Mouse (Mus musculus): ENCODE measurements around the gene Tpr.

Gene Tpr

GRCm38 (mm10) chr1:150392638-150393487, at the start of gene Tpr, which contains the start of gene Odr4:
Gene Tpr, plus strand, starts transcription at chr1:150392838.
Gene Odr4, minus strand, starts transcription at chr1:150393080.
- DNase-seq = peak; percentile 98 to 99

DNA sequence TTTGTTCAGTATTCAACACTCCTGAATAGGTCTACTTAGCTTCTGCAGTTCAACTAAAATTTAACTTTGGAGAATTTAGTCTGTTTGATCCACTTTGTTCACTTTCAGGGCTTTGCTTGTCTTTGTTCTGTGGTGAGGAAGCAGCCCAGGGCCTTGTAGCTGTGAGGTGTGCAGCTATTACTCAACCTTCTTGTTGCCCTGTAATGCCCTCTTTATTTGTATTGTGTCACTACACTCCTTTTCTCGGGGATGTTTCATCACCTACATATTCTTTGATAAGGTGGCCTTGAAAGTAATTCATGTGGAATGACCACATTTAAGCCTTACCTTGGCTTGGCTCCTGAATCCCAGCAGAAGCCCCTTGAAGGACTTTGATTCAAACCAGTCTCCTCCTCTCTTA, 31.8 kb upstream of the Tpr start:
- no peak for DNase-seq

DNA sequence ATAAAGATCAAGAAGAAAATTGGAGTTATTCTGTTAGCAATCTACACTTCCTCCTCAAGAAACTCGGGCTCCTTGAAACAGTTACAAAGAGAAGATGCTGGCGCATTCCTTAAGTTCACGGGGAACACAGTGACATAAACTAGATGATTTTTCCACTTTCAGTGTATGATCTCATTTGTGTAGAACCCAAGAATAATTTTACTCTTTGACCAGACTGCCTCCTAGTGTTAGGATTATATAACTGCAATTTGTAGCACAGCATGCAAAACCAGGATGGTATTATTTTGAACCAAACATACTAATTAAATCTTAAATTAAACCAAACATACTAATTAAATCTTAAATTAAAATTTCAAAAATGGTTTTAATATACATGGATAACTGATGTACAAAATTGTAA, 19.7 kb upstream of the Tpr start:
- DNase-seq = no peak

DNA sequence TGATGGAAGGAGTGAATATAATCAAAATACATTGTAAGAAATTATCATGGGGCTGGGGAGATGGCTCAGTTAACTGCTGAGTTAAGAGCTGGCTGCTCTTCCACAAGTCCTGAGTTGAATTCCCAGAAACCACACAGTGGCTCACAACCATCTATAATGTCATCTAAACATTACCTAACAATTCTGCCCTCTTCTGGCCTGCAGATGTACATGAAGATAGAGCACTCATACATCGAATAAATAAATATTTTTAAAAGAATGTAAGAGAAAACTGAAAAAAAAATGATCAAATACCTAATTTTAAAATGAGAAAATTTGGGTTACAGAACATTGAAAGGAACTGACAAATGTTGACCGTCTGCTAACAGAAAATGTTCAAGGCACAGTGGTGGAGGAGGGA, 18.4 kb upstream of the Tpr start:
- no peak for DNase-seq

GRCm38 (mm10) chr1:150384138-150384537, 8.5 kb upstream of the Tpr start:
- DNase-seq = no peak

DNA sequence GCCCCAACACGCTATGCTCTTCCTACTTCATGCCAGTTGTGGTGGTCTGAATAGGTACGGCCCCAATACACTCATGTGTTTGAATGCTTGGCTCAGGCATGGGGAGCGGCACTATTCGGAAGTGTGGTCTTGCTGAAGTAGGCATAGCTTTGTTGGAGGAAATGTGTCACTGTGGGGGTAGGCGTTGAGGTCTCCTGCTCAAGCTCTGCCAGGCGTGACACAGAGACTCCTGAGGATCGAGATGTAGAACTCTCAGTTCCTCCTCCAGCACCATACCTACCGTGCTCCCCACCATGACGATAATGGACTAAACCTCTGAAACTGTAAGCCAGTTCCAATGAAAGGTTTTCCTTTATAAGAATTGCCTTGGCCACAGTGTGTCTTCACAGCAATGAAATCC, 5.1 kb upstream of the Tpr start:
- no peak for DNase-seq

DNA sequence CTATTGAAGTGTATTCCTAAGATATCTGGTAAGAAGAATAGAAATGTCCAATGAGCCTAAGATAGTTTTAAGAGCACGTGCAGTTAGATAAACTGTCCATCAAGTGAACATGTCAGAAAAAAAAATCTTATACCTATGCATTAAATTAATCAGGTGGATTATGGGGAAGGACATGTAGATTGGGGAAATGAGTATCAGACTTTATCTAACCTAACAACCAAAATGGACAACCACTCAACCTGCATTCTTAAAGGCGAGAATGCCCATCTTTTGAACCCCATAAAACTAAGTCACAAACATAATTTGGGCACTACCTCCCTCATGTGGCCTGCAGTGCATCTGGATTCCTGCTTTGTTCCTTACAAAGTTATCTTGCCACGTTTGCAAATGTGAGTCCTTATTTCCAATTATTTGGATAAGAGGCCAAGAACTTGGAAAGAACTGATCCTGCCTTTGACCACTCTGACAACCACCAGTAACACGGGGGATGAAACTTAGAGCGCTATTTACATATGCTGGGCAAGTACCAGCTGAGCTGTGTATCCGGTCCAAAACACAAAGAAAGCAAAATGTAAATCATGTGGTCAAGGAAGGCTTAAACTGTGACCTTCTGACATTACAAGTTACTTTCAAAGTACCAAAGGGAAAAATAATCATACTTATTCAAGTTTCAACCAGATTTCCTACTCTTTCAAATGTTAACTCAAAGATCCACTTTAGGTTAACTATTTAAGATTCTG, 3.1 kb upstream of the Tpr start:
- DNase-seq = no peak

- no peak for DNase-seq
Observed at GRCm38 (mm10) chr1:150391931-150392637, 554 bp upstream of the Tpr start.

GRCm38 (mm10) chr1:150393488-150393852, 832 bp downstream of the Tpr start:
- no peak for DNase-seq

- DNase-seq = no peak
Observed at GRCm38 (mm10) chr1:150396001-150396400, 3.4 kb downstream of the Tpr start.

DNA sequence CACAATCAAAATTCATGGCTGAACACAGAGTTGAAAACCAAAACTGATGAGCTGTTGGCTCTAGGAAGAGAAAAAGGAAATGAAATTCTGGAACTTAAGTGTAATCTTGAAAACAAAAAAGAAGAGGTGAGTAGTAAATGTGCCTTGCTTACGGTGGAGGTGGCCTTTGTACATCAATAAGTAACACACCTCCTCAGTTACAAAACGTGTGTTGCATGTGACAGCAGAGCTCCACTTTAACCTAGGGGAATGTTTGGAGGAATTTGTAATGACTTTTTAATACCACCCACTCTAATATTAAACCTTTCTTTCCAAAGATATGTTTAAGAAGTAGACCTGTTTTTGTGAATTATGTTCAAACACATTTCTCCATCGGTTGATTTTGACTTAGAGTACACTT, 11.3 kb downstream of the Tpr start:
- no peak for DNase-seq

GRCm38 (mm10) chr1:150404555-150404954, 11.9 kb downstream of the Tpr start:
- no peak for DNase-seq

- no peak for DNase-seq
Observed at GRCm38 (mm10) chr1:150407285-150407684, 14.6 kb downstream of the Tpr start.

DNA sequence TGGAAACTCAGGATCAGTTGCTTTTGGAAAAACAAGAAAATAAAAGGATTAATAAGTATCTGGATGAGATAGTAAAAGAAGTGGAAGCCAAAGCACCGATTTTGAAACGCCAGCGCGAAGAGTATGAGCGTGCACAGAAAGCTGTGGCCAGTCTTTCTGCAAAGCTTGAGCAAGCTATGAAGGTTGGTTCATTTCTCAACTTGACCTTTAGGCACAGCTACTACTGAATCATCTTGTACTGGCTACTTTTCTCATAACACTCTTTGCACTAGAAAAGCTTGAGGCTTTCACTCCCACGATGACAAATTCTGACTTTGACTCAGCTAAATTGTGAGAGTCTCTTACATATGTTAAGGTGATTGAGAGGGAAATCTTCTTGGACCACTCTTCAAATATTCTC, 17.4 kb downstream of the Tpr start:
- no peak for DNase-seq

- no peak for DNase-seq
Observed at GRCm38 (mm10) chr1:150416006-150416405, 23.4 kb downstream of the Tpr start.

DNA sequence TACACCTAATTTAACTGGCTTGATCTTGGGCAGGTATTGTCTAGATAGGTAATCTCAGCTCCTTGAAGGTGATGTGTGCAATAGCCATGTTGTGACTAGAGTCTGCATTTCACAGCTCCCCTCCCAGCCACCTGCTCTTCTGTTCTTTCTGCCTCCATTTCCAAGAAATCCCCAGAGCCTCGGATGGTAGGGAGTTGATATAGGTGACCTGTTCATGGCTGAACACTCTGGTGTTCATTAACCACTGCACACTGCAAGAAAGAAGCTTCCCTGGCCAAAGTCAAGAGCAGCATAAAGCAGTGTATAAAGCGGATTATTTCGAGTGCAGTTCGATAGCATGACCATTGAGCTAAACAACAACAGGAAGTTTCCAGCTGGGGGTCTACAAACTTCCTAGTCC, 25.8 kb downstream of the Tpr start:
- no peak for DNase-seq

DNA sequence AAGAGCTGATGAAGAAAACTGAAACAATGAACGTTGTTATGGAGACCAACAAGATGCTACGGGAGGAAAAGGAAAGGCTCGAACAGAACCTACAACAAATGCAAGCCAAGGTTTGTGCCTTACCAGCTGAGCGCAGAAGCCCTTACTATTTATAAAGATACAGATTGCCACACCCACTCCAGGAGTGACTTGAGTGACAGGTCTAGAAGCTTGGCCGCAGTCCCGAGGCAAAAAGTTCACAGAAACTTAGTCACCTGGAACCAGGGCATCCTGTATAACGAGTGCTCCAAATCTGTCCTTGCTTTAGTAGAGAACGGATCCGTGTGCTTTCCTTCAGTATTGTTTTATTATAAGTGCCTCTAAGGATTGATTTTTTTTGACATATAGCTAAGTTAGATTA, 33.0 kb downstream of the Tpr start:
- DNase-seq = no peak

GRCm38 (mm10) chr1:150426216-150426615, 33.6 kb downstream of the Tpr start:
- DNase-seq = no peak

DNA sequence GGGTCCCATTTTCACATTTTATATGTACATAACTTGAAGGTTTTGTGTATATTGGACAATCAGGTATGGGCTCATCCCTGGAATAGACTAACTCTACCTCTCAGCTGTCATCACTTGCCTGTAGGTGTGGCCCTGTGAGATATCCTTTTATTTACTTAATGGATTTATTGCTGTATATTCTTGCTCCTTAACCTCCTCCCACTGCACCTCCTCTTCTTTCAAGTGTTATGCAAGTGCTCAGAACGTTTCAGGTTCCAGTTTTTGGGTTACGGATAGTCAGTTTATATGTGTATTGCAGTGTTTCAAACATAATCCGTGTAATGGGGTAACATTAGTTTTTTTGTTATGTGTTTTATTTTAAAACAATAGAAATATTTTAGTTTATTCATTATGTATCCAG, 46.0 kb downstream of the Tpr start:
- no peak for DNase-seq

DNA sequence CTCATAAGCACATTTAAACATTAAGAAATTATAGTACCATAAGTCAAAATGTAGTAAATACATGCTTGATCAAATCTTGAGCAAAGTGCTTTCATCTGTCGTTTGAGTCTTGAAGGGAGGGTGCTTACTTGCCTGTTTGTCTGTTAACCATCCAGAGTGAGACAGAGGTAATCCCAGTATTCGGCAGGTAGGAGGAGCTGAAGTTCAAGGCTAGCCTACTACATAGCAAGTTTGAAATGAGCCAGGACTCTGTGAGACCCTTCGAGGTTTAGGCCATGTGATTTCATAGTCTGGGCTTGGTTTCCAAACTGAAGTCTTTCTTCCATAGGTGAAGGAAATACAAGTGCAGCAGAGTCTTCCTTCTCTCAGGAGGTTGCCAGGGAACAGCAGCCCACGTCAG, 49.1 kb downstream of the Tpr start:
- DNase-seq = no peak

DNA sequence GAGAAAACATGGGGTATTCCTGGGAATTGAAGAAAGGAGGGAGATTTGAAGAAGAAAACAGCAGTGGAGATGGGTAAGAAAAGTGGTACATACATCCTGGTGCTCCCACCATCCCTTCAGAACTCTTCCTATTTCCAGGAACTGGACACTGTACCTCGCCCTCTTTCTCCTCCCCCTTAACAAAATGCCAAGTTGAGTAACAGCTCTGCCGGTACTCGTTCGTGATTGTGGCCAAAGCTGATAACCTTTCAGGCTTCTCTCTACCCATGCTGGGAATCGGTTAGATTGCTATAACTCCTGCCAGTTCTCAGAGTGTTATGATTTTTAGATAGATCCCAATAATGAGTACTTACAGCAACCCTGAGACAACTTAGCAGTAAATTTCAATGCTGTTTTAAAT, 66.3 kb downstream of the Tpr start:
- DNase-seq = no peak

- DNase-seq = no peak
Observed at GRCm38 (mm10) chr1:150459599-150459998, 67.0 kb downstream of the Tpr start.

DNA sequence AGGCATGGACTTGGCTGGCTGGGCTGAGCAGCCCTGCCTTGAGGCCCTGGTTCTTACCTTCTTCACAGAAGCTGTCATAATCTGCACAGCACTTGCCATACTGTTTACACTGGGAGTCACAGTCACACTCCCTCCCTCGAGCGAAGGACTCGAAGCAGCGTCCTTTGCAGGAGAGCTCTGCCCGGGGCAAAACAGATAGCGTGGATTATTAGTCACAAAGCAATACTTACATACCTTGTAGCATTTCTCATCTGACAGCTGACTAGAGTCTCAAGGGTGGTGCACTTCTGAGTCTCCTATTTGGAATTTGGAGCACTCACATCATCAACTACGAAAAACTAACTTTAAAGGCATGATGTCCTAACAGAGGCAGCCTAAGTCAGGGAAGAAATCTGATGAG, 68.0 kb downstream of the Tpr start:
- DNase-seq = no peak

GRCm38 (mm10) chr1:150463068-150463467, 70.4 kb downstream of the Tpr start:
- no peak for DNase-seq

All from kidney, postnatal 4 days (tissue).